Mouse (Mus musculus) forebrain, embryonic 13.5 days (tissue): ENCODE results near the gene Amt. TPM values are rescaled to one million over a fixed set of nuclear protein-coding genes. Genes with fewer than 3 reads are reported as not detected.
A peak's percentile ranks its signal among the peaks of the same experiment; 100 is the strongest.
"Not testable (repeated sequence)": the region's sequence is repeated elsewhere in the genome, so short reads cannot be mapped to it uniquely, and the experiment has no call there.

ENCODE experiments used
- ATAC-seq: fragments of 200-750 bp; cut with Nextera tagmentation; 2 replicates; pipeline ENCODE4 v1.8.0; 2017
- H3K27ac ChIP-seq: fragments of 300-500 bp; sonication (generic); 2 replicates; pipeline ENCODE4 v1.5.1; 2015; ENCODE audit warnings: inconsistent platforms, mild to moderate bottlenecking, moderate library complexity
- H3K27me3 ChIP-seq: fragments of 300-500 bp; sonication (generic); 2 replicates; pipeline ENCODE4 v1.6.1; 2015; ENCODE audit warnings: mild to moderate bottlenecking, inconsistent platforms
- H3K36me3 ChIP-seq: fragments of 300-500 bp; sonication (generic); 2 replicates; pipeline ENCODE4 v1.6.1; 2015; ENCODE audit warnings: mild to moderate bottlenecking, inconsistent platforms; ENCODE audit not compliant: poor library complexity, severe bottlenecking
- H3K4me1 ChIP-seq: fragments of 300-500 bp; sonication (generic); 2 replicates; pipeline ENCODE4 v1.6.1; 2015; ENCODE audit warnings: inconsistent platforms
- H3K4me2 ChIP-seq: fragments of 300-500 bp; sonication (generic); 2 replicates; pipeline ENCODE4 v1.6.1; 2015; ENCODE audit warnings: inconsistent platforms, mild to moderate bottlenecking, moderate library complexity
- H3K4me3 ChIP-seq: fragments of 300-500 bp; sonication (generic); 2 replicates; pipeline ENCODE4 v1.5.1; 2015; ENCODE audit warnings: mild to moderate bottlenecking, inconsistent platforms
- H3K9ac ChIP-seq: fragments of 300-500 bp; sonication (generic); 2 replicates; pipeline ENCODE4 v1.6.1; 2015; ENCODE audit warnings: mild to moderate bottlenecking, inconsistent platforms
- H3K9me3 ChIP-seq: fragments of 300-500 bp; sonication (generic); replicated peaks from 2 replicates; pipeline ENCODE4 v1.6.1; 2016; ENCODE audit warnings: inconsistent platforms
- WGBS: fragments of 180-500 bp; shearing (Covaris S2); methylation state at CpG from one replicate; pipeline ENCODE4 v1.1.7; 2015; 5-methylcytosine and 5-hydroxymethylcytosine counted together
- polyA plus RNA-seq: library from polyadenylated mRNA; unstranded; fragments of >200 nt; fragmentation: Nextera tagmentation; extraction: Ambion mirVana; gene quantifications from 2 replicates; pipeline ENCODE4 v1.2.1, GENCODE M21; 2015

Amt gene
- polyA plus RNA-seq, 1 experiment from 2014 or later, result 25.3 TPM

DNA sequence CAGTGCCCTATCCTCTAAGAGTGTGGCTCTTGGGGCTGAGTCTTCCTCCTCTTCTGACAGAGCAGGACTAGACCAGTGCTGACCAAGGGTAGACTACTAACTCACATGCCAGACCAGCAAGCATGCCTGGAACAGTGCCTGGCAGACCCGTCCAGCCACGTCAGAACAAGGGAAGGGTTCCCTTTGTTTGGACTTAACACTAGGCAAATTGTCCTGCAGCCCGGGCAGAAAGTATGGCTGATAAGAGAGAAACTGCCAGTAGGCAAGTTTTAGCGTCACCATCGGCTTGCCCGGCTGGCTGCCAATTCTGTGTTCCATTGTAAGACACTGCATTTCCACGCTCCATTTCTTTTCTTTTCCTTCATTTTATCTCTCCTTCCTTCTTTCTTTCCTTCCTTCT, 29.0 kb upstream of the Amt start:
- H3K4me3 ChIP-seq, result no peak overlapping the region
- H3K4me1 ChIP-seq, result peaks cover 9% of the 10 kb centered on the region
- 89% methylated on average over 7 of the region's 7 CpGs for WGBS
- no peaks in the 10 kb centered on the region for H3K36me3 ChIP-seq
- no peak overlapping the region for H3K4me2 ChIP-seq
- ATAC-seq, result no peak
- no peak overlapping the region for H3K9ac ChIP-seq
- no peaks in the 10 kb centered on the region for H3K9me3 ChIP-seq
- no peaks in the 10 kb centered on the region for H3K27me3 ChIP-seq
- no peak overlapping the region for H3K27ac ChIP-seq

GRCm38 (mm10) chr9:108268701-108269100, 28.0 kb upstream of the Amt start:
- ATAC-seq, H3K4me2 ChIP-seq, H3K27me3 ChIP-seq, H3K4me3 ChIP-seq, H3K36me3 ChIP-seq, H3K9me3 ChIP-seq, H3K9ac ChIP-seq, H3K4me1 ChIP-seq, H3K27ac ChIP-seq: not testable (repeated sequence)
- WGBS, result 88% methylated on average over 6 of the region's 7 CpGs

DNA sequence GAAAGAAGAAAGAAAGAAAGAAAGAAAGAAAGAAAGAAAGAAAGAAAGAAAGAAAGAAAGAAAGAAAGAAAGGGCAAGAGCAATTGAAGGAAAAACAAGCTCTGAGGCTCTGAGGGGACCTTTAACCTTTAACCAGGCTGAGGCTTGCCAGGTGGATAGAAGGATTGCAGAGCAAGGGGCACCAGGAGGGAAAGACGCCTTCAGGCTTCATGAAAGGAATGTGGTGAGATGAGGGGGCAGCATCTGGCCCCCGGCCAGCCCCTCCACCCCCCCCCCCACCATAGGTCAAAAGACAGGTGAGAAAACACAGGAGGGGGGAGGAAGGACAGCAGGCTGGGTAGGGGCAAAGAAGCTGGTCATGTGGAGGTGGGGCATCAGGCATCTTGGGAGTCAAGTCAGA, 24.7 kb upstream of the Amt start:
- H3K36me3 ChIP-seq, result no peaks in the 10 kb centered on the region
- no peaks in the 10 kb centered on the region for H3K9me3 ChIP-seq
- no peaks in the 10 kb centered on the region for H3K4me1 ChIP-seq
- no peak overlapping the region for H3K4me2 ChIP-seq
- no peak overlapping the region for H3K27ac ChIP-seq
- 56% methylated on average over 2 of the region's 2 CpGs for WGBS
- no peak overlapping the region for H3K4me3 ChIP-seq
- ATAC-seq, result no peak
- H3K9ac ChIP-seq, result no peak overlapping the region
- no peaks in the 10 kb centered on the region for H3K27me3 ChIP-seq

DNA sequence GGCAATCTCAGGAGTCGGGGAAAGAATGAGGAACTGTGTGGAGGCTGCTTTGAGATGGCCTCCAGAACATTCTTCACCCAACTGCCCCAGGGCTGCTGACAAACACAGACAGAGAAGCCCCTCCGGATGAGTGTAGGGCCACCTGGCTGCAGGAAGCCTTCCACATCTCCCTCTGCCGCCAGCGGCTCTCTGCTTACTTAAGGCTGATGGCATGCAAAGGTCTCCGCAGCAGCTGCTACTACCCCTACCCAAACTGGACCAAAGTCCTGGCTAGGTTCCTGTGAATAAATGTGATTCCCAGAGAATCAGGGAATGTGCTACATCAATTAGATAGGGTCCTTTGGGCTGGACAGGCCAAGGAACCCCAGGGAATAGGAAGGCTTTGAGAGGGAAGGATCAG, 24.0 kb upstream of the Amt start:
- H3K36me3 ChIP-seq, result no peaks in the 10 kb centered on the region
- no peak for ATAC-seq
- WGBS, result 83% methylated on average over 5 of the region's 5 CpGs

DNA sequence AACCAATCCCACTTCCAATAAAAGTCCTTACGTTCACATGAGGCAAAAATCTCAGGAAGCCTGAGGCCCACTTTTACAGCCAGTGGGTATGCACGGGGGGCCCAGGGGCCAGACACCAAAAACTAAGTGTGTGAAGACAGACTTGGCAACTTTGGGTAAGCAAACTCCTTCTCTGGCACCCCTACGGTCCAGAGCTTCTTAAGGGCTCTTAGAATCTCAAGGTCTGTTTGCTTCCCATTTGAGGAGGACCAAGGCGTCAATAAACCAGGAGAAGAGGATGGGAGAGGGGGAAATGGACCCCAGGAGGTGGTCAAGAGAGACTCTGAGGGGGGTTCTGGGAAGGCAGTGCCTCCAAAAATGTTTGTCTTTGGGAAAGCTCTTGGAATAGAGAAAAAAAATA, 23.2 kb upstream of the Amt start:
- H3K36me3 ChIP-seq, result no peaks in the 10 kb centered on the region
- H3K27me3 ChIP-seq, result no peaks in the 10 kb centered on the region
- H3K9ac ChIP-seq, result no peak overlapping the region
- WGBS, result 74% methylated on average over 4 of the region's 4 CpGs
- no peaks in the 10 kb centered on the region for H3K4me1 ChIP-seq
- ATAC-seq, result no peak
- no peak overlapping the region for H3K27ac ChIP-seq
- no peak overlapping the region for H3K4me2 ChIP-seq
- H3K9me3 ChIP-seq, result no peaks in the 10 kb centered on the region
- H3K4me3 ChIP-seq, result no peak overlapping the region

More for the DNA sequence above, 24.0 kb upstream of the Amt start:
- no peaks in the 10 kb centered on the region for H3K9me3 ChIP-seq
- no peaks in the 10 kb centered on the region for H3K4me1 ChIP-seq
- no peak overlapping the region for H3K4me2 ChIP-seq
- H3K27ac ChIP-seq, result no peak overlapping the region
- no peaks in the 10 kb centered on the region for H3K27me3 ChIP-seq
- H3K4me3 ChIP-seq, result no peak overlapping the region
- H3K9ac ChIP-seq, result no peak overlapping the region

DNA sequence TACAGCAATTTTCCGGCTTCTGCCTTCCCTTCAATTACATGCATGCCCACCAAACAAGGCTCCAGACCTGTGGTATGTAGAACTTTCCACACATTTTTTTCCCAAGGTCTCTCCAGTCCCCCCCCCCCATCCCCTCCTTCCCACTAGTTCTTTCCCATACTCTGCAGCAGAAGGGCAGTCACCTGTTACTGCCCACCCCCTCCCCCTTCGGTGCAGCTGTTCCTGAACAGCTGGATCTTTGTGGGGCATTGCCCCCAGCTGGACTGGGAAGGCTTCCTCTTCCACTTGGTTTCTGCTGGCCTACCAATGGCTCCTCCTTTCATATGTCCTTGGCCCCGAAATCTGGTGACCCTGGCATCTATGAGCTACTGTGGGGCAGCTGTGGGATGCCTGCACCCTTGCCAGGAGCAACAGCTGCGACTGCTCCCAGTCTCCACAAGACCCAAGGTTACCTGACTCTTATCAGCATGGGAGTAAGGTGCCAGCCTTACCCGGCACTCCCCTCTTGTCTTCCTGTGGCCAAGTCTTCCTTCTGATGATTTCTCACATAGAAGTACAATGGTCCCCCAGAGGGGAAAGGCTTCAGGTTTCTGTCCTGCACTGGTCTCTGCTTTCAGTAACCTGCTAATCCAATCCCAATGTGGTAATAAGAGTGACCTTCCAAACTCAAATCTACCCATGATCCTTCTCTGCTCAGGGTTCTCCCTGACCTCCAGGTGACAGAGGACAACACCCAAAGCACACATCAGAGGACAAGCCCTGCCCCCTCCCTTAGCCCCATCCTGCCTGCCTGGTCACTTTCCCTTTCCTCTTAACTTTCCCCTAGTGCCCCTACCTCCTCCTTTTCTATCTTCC, 21.9 kb upstream of the Amt start:
- H3K27ac ChIP-seq, result no peak overlapping the region
- H3K36me3 ChIP-seq, result no peaks in the 10 kb centered on the region
- no peak overlapping the region for H3K4me2 ChIP-seq
- H3K9ac ChIP-seq, result no peak overlapping the region
- no peaks in the 10 kb centered on the region for H3K4me1 ChIP-seq
- no peaks in the 10 kb centered on the region for H3K9me3 ChIP-seq
- no peaks in the 10 kb centered on the region for H3K27me3 ChIP-seq
- no peak overlapping the region for H3K4me3 ChIP-seq
- no peak for ATAC-seq
- WGBS, result 77% methylated on average over 5 of the region's 5 CpGs

DNA sequence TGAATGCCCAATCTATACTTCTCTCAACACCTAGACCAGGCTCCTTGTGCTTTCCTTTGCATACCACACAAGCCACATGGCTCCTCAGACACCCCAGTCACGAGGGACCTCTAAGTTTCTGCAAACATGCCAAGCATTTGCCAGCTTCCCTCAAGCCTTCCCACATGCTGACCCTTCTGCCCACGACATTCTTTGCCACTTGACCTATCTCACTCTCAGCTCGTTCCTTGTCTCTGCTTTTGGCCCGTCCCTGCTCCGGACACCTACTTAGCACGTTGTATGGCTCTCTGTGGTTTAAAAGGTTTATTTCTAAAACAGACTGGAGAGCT, 21.4 kb upstream of the Amt start:
- H3K27ac ChIP-seq, result no peak overlapping the region
- H3K4me2 ChIP-seq, result no peak overlapping the region
- H3K4me1 ChIP-seq, result no peaks in the 10 kb centered on the region
- no peak overlapping the region for H3K9ac ChIP-seq
- H3K4me3 ChIP-seq, result no peak overlapping the region
- H3K36me3 ChIP-seq, result no peaks in the 10 kb centered on the region
- no peak for ATAC-seq
- 71% methylated on average over 6 of the region's 6 CpGs for WGBS
- no peaks in the 10 kb centered on the region for H3K27me3 ChIP-seq
- no peaks in the 10 kb centered on the region for H3K9me3 ChIP-seq

DNA sequence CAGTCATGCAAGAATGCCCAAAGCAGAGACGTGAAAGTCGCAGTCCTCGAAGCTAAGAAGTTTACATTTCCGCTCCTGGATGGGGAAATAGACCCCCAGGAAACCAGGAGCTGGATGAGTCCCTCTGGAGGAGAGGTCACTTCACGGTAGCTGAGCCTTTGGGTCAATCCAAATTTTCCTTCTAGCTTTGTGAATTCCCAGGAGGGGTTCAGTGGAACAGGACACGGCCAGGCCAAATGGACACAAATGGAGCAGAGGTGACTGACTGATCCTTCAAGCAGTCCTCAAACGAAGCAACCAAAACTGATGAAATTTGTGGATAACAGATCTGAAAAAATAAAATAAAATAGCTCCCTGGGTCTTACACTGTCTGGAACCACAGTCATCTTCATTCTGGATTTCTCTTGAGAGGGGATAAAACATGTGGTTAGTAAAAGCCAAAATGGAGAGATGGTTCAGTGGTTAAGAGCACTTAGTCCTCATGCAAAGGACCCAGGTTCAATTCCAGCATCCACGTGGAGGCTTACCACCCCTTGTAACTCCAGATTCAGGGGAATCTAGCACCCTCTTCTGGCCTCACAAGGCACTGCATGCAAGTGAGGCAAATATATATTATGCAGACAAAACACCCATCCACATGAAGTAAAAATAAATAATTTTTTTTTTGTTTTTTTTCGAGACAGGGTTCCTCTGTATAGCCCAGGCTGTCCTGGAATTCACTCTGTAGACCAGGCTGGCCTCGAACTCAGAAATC, 17.8 kb upstream of the Amt start:
- H3K27me3 ChIP-seq, result no peaks in the 10 kb centered on the region
- H3K4me1 ChIP-seq, result no peaks in the 10 kb centered on the region
- no peak overlapping the region for H3K27ac ChIP-seq
- no peak overlapping the region for H3K4me2 ChIP-seq
- 70% methylated on average over 10 of the region's 10 CpGs for WGBS
- ATAC-seq, result no peak
- no peak overlapping the region for H3K9ac ChIP-seq
- H3K9me3 ChIP-seq, result no peaks in the 10 kb centered on the region
- H3K4me3 ChIP-seq, result no peak overlapping the region
- no peaks in the 10 kb centered on the region for H3K36me3 ChIP-seq

DNA sequence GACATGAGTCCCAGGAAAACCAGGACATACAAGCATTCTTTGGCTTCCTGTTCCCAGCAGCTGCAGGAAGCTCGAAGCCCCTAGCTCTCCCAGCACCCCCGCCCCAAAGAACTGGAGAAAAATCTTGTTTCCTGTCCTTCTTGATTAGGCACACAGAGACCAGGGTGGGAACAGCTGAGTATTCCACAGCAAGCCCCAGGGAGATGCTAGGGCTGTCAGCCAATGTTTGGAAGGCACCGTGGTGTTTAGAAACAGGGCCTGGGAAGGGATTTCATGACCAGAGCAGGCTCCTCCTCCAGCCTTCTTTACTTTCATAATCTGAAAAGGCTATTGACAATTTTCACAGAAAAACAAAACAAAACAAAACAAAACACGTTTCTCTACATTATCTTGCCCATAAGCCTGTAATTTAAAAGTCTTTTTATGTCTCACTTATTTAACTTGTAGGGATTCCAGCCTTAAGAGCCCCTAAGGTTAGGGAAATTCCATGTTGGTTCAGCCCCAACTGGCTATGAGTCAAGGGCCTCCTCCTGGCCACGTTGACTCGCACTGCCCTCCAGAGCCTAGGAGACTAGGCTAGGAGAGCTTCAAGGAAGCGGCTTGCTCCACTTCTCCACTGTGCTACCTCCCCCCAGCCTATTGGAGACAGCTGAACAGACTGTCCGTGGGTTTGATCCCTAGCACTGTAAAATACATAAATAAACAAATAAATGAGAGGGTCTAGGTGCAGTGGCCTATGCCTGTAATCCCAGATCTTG, 16.4 kb upstream of the Amt start:
- 50% methylated on average over 8 of the region's 8 CpGs for WGBS
- ATAC-seq, result no peak
- no peaks in the 10 kb centered on the region for H3K9me3 ChIP-seq
- no peak overlapping the region for H3K27ac ChIP-seq
- no peaks in the 10 kb centered on the region for H3K36me3 ChIP-seq
- H3K27me3 ChIP-seq, result no peaks in the 10 kb centered on the region
- H3K4me2 ChIP-seq, result no peak overlapping the region
- H3K4me1 ChIP-seq, result no peaks in the 10 kb centered on the region
- no peak overlapping the region for H3K4me3 ChIP-seq
- H3K9ac ChIP-seq, result no peak overlapping the region

DNA sequence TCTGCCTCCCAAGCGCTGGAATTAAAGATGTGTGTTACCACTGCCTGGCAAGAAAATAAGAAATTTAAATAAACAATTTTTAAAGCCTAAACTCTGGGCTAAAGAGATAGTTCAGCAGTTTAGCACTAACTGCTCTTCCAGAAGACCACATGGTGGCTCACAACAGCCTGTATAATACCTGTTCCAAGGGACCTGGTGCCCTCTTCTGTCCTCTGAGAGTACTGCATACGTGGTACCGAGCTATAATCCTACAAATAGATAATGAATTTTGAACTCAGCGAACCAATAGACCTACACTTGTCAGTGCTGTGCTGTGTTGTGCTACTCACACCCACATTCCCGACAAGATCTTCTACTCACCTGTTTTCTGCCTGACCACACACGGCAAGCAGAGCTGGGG, 12.2 kb upstream of the Amt start:
- H3K9me3 ChIP-seq, result no peaks in the 10 kb centered on the region
- peak; percentile 70; the same call in 1 of the 2 replicates for ATAC-seq

GRCm38 (mm10) chr9:108287526-108288238, 9.0 kb upstream of the Amt start:
- H3K9ac ChIP-seq, H3K9me3 ChIP-seq, H3K27ac ChIP-seq, H3K4me2 ChIP-seq, ATAC-seq, H3K27me3 ChIP-seq, H3K4me3 ChIP-seq, H3K36me3 ChIP-seq: not testable (repeated sequence)
- peaks cover 14% of the 10 kb centered on the region for H3K4me1 ChIP-seq
- whole genome bisulfite sequencing, result 88% methylated on average over 5 of the region's 6 CpGs

More for the DNA sequence above, 12.2 kb upstream of the Amt start:
- no peaks in the 10 kb centered on the region for H3K36me3 ChIP-seq
- H3K27ac ChIP-seq, result no peak overlapping the region
- H3K4me2 ChIP-seq, result no peak overlapping the region
- WGBS, result 15% methylated on average over 6 of the region's 6 CpGs
- H3K9ac ChIP-seq, result no peak overlapping the region
- no peaks in the 10 kb centered on the region for H3K4me1 ChIP-seq
- H3K27me3 ChIP-seq, result no peaks in the 10 kb centered on the region
- no peak overlapping the region for H3K4me3 ChIP-seq

GRCm38 (mm10) chr9:108289347-108289746, 7.3 kb upstream of the Amt start:
- H3K4me1 ChIP-seq, result peaks cover 14% of the 10 kb centered on the region
- ATAC-seq, result no peak
- peak overlapping the region; percentile 62 for H3K4me3 ChIP-seq
- H3K9ac ChIP-seq, result peak overlapping the region; percentile 83
- peak overlapping the region; percentile 97 for H3K27ac ChIP-seq
- H3K36me3 ChIP-seq, result peaks cover 11% of the 10 kb centered on the region
- no peaks in the 10 kb centered on the region for H3K9me3 ChIP-seq
- no peaks in the 10 kb centered on the region for H3K27me3 ChIP-seq
- H3K4me2 ChIP-seq, result peak overlapping the region; percentile 68
- WGBS, result 63% methylated on average over 2 of the region's 2 CpGs
